Mouse (Mus musculus): ENCODE results near the gene Dvl2.

GRCm38 (mm10) chr11:70031321-70031670 lies 30.9 kb downstream of the Dvl2 start:
- no peak for TF ChIP-seq TAL1 (IDR thresholded peaks at IDR 0.05; ENCODE audit: low read length)
- no peak for TF ChIP-seq GATA1 (IDR thresholded peaks at IDR 0.05; ENCODE audit: low read length)
